Mouse (Mus musculus) brain, embryonic 14.5 days (tissue): Measurements from ENCODE around the gene 4933416C03Rik.

Experiments
- CTCF ChIP-seq: fragments of 200-500 bp; IDR thresholded peaks from 2 replicates; pipeline ENCODE4 v1.5.1; 2012; ENCODE audit warnings: inconsistent platforms, mild to moderate bottlenecking, moderate library complexity, borderline replicate concordance; ENCODE audit not compliant: insufficient read depth, insufficient read length; ENCODE audit errors: extremely low read depth
- POLR2A ChIP-seq: fragments of 200-500 bp; IDR thresholded peaks from 2 replicates; pipeline ENCODE4 v1.6.1; 2012; ENCODE audit warnings: mild to moderate bottlenecking, inconsistent platforms, borderline replicate concordance; ENCODE audit not compliant: poor library complexity, insufficient read depth, insufficient read length, severe bottlenecking; ENCODE audit errors: extremely low read depth

DNA sequence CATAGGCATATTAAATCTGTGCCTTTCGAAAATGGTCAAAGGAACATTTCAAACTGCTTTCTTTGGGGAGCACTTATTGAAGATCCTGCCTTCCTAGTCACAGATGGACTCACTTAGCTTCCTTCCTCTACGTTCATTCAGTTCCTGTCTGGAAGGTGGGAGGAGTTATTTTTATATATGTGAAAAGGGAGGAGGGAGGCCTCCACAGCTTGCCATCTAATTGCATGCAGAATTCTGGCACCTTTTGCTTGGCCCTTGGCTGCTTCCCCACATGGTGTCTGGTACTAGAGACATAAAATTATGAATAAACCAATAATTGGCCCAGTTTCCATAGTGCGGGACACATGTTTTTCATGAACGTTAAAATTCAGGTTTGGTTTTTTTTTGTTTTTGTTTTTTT, 5.5 kb downstream of the 4933416C03Rik start:
- TF ChIP-seq CTCF (no peak), POLR2A (no peak)
